Mouse (Mus musculus) heart, adult 2 months (tissue): ENCODE results near the gene Car10. TPM values are rescaled to one million over a fixed set of nuclear protein-coding genes. Genes with fewer than 3 reads are reported as not detected.
"Not testable (repeated sequence)": the region's sequence is repeated elsewhere in the genome, so short reads cannot be mapped to it uniquely, and the experiment has no call there.

Source experiments
- DNase-seq, 2 experiments: peaks; one replicate each; pipeline ENCODE4 v3.0.0; 2021
- H3K27ac ChIP-seq: fragments of 200-600 bp; 2 replicates; pipeline ENCODE4 v1.8.1; 2022
- H3K27me3 ChIP-seq: fragments of 200-500 bp; 2 replicates; pipeline ENCODE4 v1.6.1; 2012; ENCODE audit warnings: mild to moderate bottlenecking, low read length, inconsistent platforms, mixed read lengths; ENCODE audit not compliant: control insufficient read depth, insufficient read depth
- H3K36me3 ChIP-seq: fragments of 200-500 bp; 2 replicates; pipeline ENCODE4 v1.6.1; 2012; ENCODE audit warnings: low read length, inconsistent platforms; ENCODE audit not compliant: control insufficient read depth, insufficient read depth
- H3K4me1 ChIP-seq: fragments of 200-500 bp; 2 replicates; pipeline ENCODE4 v1.6.1; 2011; ENCODE audit warnings: low read length; ENCODE audit not compliant: control insufficient read depth, insufficient read depth
- H3K4me3 ChIP-seq: fragments of 200-600 bp; 2 replicates; pipeline ENCODE4 v1.8.1; 2022
- H3K79me2 ChIP-seq: fragments of 200-500 bp; replicated peaks from 2 replicates; pipeline ENCODE4 v1.6.1; 2012; ENCODE audit warnings: mild to moderate bottlenecking, inconsistent platforms, low read length, moderate library complexity, mixed read lengths; ENCODE audit not compliant: control insufficient read depth, insufficient read depth
- H3K9ac ChIP-seq: fragments of 200-500 bp; 2 replicates; pipeline ENCODE4 v1.6.1; 2012; ENCODE audit warnings: low read depth, mild to moderate bottlenecking, control low read depth, inconsistent platforms, low read length, mixed read lengths
- CTCF ChIP-seq: fragments of 200-600 bp; IDR thresholded peaks from 2 replicates; pipeline ENCODE4 v1.8.1; 2022; ENCODE audit warnings: antibody characterized with exemption, mild to moderate bottlenecking, moderate library complexity
- EP300 ChIP-seq: fragments of 200-500 bp; IDR thresholded peaks from 2 replicates; pipeline ENCODE4 v1.6.1; 2011; ENCODE audit warnings: low read depth, low read length, control low read depth; ENCODE audit not compliant: insufficient read depth
- POLR2A ChIP-seq: fragments of 200-500 bp; IDR thresholded peaks from 2 replicates; pipeline ENCODE4 v1.6.1; 2011; ENCODE audit warnings: mild to moderate bottlenecking, low read depth, low read length, control low read depth; ENCODE audit not compliant: insufficient read depth
- WGBS: fragments of 180-500 bp; shearing (Covaris S2); methylation state at CpG from one replicate; pipeline ENCODE4 v1.1.7; 2018; 5-methylcytosine and 5-hydroxymethylcytosine counted together
- intact Hi-C: fragments of 180-260 bp; cut with DNase I; formaldehyde crosslinking; loops from one replicate; pipeline ENCODE4 v1.15.1; 2025
- polyA plus RNA-seq: library from polyadenylated mRNA; depleted of rRNA; stranded (reverse); fragments of >200 nt; gene quantifications from 2 replicates; pipeline ENCODE4 v1.2.3, GENCODE M21; 2012
- total RNA-seq, 2 experiments: library from RNA; stranded (reverse); gene quantifications; 2 replicates each; pipeline ENCODE4 v1.2.3; 2021

Gene Car10
- total and polyA plus RNA-seq, 3 experiments: not detected

- Histone ChIP-seq H3K36me3 (no peaks in the 10 kb centered on the region), H3K27me3 (no peaks in the 10 kb centered on the region), H3K79me2 (no peaks in the 10 kb centered on the region), H3K9ac (no peak overlapping the region), H3K4me1 (no peaks in the 10 kb centered on the region), H3K27ac (no peak overlapping the region), H3K4me3 (no peak overlapping the region)
- intact Hi-C loops: no loop called here
- no peak for TF ChIP-seq POLR2A
- no peak for TF ChIP-seq CTCF
- TF ChIP-seq EP300: no peak
- no peak for DNase-seq
- WGBS: 74% methylated on average over 4 of the region's 4 CpGs
Measured at GRCm38 (mm10) chr11:93373697-93374354, 276.0 kb downstream of the Car10 start.

DNA sequence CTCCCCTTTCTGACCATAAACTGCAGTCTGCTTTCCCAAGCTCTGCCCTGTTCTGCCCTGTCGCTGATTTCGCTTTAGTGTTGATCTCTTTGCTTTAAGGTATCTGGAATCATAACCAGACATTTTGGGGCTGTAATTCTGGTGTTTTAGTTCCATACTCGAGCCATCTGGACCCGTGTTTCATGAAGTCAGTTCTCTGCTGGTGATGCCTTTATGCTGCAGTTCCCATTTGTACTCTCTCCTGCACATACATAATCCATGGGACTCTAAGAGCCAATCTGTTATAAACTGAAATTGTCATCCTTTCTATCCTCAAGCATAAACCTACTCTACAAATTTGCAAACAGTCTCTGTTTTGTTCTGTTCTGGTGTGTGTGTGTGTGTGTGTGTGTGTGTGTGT, 293.3 kb downstream of the Car10 start:
- TF ChIP-seq CTCF (no peak), POLR2A (no peak)
- Histone ChIP-seq H3K27ac (no peak overlapping the region), H3K27me3 (no peaks in the 10 kb centered on the region), H3K36me3 (no peaks in the 10 kb centered on the region), H3K4me3 (no peak overlapping the region), H3K9ac (no peak overlapping the region), H3K79me2 (no peaks in the 10 kb centered on the region; the same call in 1 of the 2 replicates), H3K4me1 (no peaks in the 10 kb centered on the region)
- WGBS: 62% methylated on average over 4 of the region's 4 CpGs
- DNase-seq: no peak
- intact Hi-C loops: no loop called here

GRCm38 (mm10) chr11:93393371-93393770, 295.5 kb downstream of the Car10 start:
- H3K36me3 ChIP-seq, H3K4me3 ChIP-seq, H3K9ac ChIP-seq, H3K79me2 ChIP-seq, H3K27ac ChIP-seq, intact Hi-C loops, H3K4me1 ChIP-seq, H3K27me3 ChIP-seq, DNase-seq: not testable (repeated sequence)

GRCm38 (mm10) chr11:93396356-93396755, 298.5 kb downstream of the Car10 start:
- no peaks in the 10 kb centered on the region for H3K27me3 ChIP-seq
- peaks cover 2% of the 10 kb centered on the region; the same call in 1 of the 2 replicates for H3K79me2 ChIP-seq
- H3K36me3 ChIP-seq: no peaks in the 10 kb centered on the region
- 93% methylated on average over 2 of the region's 2 CpGs for WGBS
- intact Hi-C loops: no loop called here
- H3K4me1 ChIP-seq: no peaks in the 10 kb centered on the region
- TF ChIP-seq EP300 (no peak), CTCF (no peak), POLR2A (no peak)
- no peak overlapping the region for H3K27ac ChIP-seq
- H3K9ac ChIP-seq: no peak overlapping the region
- H3K4me3 ChIP-seq: no peak overlapping the region
- no peak for DNase-seq

GRCm38 (mm10) chr11:93401167-93401566, 303.3 kb downstream of the Car10 start:
- H3K36me3 ChIP-seq, H3K9ac ChIP-seq, H3K27ac ChIP-seq, H3K79me2 ChIP-seq, H3K4me1 ChIP-seq, intact Hi-C loops, H3K27me3 ChIP-seq, H3K4me3 ChIP-seq: not testable (repeated sequence)
- DNase-seq: peak in 1 of 2 experiments; percentile 2
- 28% methylated on average over 1 of the region's 1 CpGs for WGBS

- no peak for DNase-seq
- 68% methylated on average over 5 of the region's 5 CpGs for WGBS
- intact Hi-C loops: no loop called here
- no peaks in the 10 kb centered on the region for H3K4me1 ChIP-seq
- no peak overlapping the region for H3K27ac ChIP-seq
- H3K4me3 ChIP-seq: no peak overlapping the region
- H3K9ac ChIP-seq: no peak overlapping the region
- TF ChIP-seq POLR2A (no peak), EP300 (no peak), CTCF (no peak)
- H3K27me3 ChIP-seq: no peaks in the 10 kb centered on the region
- no peaks in the 10 kb centered on the region for H3K36me3 ChIP-seq
- no peaks in the 10 kb centered on the region for H3K79me2 ChIP-seq
Measured at GRCm38 (mm10) chr11:93407981-93408380, 310.2 kb downstream of the Car10 start.
